Mouse (Mus musculus) intestine, embryonic 15.5 days (tissue): ENCODE results near the gene Olfr628. TPM values are rescaled to one million over a fixed set of nuclear protein-coding genes. Genes with fewer than 3 reads are reported as not detected.
"Not testable (repeated sequence)": the region's sequence is repeated elsewhere in the genome, so short reads cannot be mapped to it uniquely, and the experiment has no call there.

Experiments used
- ATAC-seq: fragments of 200-750 bp; cut with Nextera tagmentation; 2 replicates; pipeline ENCODE4 v1.8.0; 2017; ENCODE audit warnings: moderate TSS enrichment, moderate library complexity
- H3K27ac ChIP-seq: fragments of 300-500 bp; sonication (generic); 2 replicates; pipeline ENCODE4 v1.5.1; 2015; ENCODE audit warnings: mild to moderate bottlenecking, inconsistent platforms
- H3K27me3 ChIP-seq: fragments of 300-500 bp; sonication (generic); replicated peaks from 2 replicates; pipeline ENCODE4 v1.6.1; 2015; ENCODE audit warnings: inconsistent platforms
- H3K36me3 ChIP-seq: fragments of 300-500 bp; sonication (generic); 2 replicates; pipeline ENCODE4 v1.6.1; 2015; ENCODE audit warnings: inconsistent platforms
- H3K4me1 ChIP-seq: fragments of 300-500 bp; sonication (generic); replicated peaks from 2 replicates; pipeline ENCODE4 v1.6.1; 2015; ENCODE audit warnings: inconsistent platforms
- H3K4me2 ChIP-seq: fragments of 300-500 bp; sonication (generic); replicated peaks from 2 replicates; pipeline ENCODE4 v1.6.1; 2015; ENCODE audit warnings: mild to moderate bottlenecking, inconsistent platforms
- H3K4me3 ChIP-seq: fragments of 300-500 bp; sonication (generic); replicated peaks from 2 replicates; pipeline ENCODE4 v1.5.1; 2015; ENCODE audit warnings: inconsistent platforms
- H3K9ac ChIP-seq: fragments of 300-500 bp; sonication (generic); 2 replicates; pipeline ENCODE4 v1.6.1; 2015; ENCODE audit warnings: inconsistent platforms
- H3K9me3 ChIP-seq: fragments of 300-500 bp; sonication (generic); 2 replicates; pipeline ENCODE4 v1.6.1; 2016; ENCODE audit warnings: inconsistent platforms
- WGBS: fragments of 180-500 bp; shearing (Covaris S2); methylation state at CpG from one replicate; pipeline ENCODE4 v1.1.7; 2015; 5-methylcytosine and 5-hydroxymethylcytosine counted together
- polyA plus RNA-seq: library from polyadenylated mRNA; unstranded; fragments of >200 nt; fragmentation: Nextera tagmentation; extraction: Ambion mirVana; gene quantifications from 2 replicates; pipeline ENCODE4 v1.2.1, GENCODE M21; 2015

The Olfr628 gene
- not detected in 2 replicates for polyA plus RNA-seq

GRCm38 (mm10) chr7:103730074-103730473 lies at the start of gene Olfr628:
Gene Olfr628, plus strand, starts transcription at chr7:103730374.
- ATAC-seq = no peak
- WGBS = 82% methylated on average over 1 of the region's 1 CpGs
- Histone ChIP-seq H3K4me2 (no peak within 1 kb of the TSS), H3K27me3 (no peaks in the 10 kb centered on the region), H3K27ac (no peak within 1 kb of the TSS), H3K9me3 (no peaks in the 10 kb centered on the region), H3K36me3 (no peaks in the 10 kb centered on the region), H3K4me3 (no peak within 1 kb of the TSS), H3K4me1 (no peaks in the 10 kb centered on the region), H3K9ac (no peak within 1 kb of the TSS)

GRCm38 (mm10) chr7:103682420-103682819 lies 47.8 kb upstream of the Olfr628 start, which contains the start of gene Olfr625-ps1:
Gene Olfr625-ps1, plus strand, starts transcription at chr7:103682720.
- Histone ChIP-seq H3K9me3 (no peaks in the 10 kb centered on the region), H3K4me3 (no peak within 1 kb of the TSS)
- no peak for ATAC-seq

GRCm38 (mm10) chr7:103699469-103699868 lies 30.7 kb upstream of the Olfr628 start:
- no peaks in the 10 kb centered on the region for H3K4me1 ChIP-seq
- H3K4me3 ChIP-seq = no peak overlapping the region
- no peaks in the 10 kb centered on the region for H3K36me3 ChIP-seq
- H3K9ac ChIP-seq = no peak overlapping the region
- no peaks in the 10 kb centered on the region for H3K27me3 ChIP-seq
- no peaks in the 10 kb centered on the region for H3K9me3 ChIP-seq
- 93% methylated on average over 4 of the region's 4 CpGs for WGBS
- H3K4me2 ChIP-seq = no peak overlapping the region
- no peak for ATAC-seq
- H3K27ac ChIP-seq = no peak overlapping the region

More at GRCm38 (mm10) chr7:103682420-103682819, 47.8 kb upstream of the Olfr628 start, which contains the start of gene Olfr625-ps1:
- H3K9ac ChIP-seq = no peak within 1 kb of the TSS
- H3K4me2 ChIP-seq = no peak within 1 kb of the TSS
- H3K36me3 ChIP-seq = no peaks in the 10 kb centered on the region
- H3K27ac ChIP-seq = no peak within 1 kb of the TSS
- no peaks in the 10 kb centered on the region for H3K4me1 ChIP-seq
- H3K27me3 ChIP-seq = no peaks in the 10 kb centered on the region

GRCm38 (mm10) chr7:103712024-103712423 lies 18.1 kb upstream of the Olfr628 start:
- Histone ChIP-seq H3K4me3 (no peak overlapping the region), H3K9me3 (no peaks in the 10 kb centered on the region), H3K9ac (no peak overlapping the region), H3K27ac (no peak overlapping the region), H3K4me2 (no peak overlapping the region), H3K36me3 (no peaks in the 10 kb centered on the region), H3K4me1 (no peaks in the 10 kb centered on the region), H3K27me3 (no peaks in the 10 kb centered on the region)
- no peak for ATAC-seq
- WGBS = 36% methylated on average over 2 of the region's 2 CpGs

DNA sequence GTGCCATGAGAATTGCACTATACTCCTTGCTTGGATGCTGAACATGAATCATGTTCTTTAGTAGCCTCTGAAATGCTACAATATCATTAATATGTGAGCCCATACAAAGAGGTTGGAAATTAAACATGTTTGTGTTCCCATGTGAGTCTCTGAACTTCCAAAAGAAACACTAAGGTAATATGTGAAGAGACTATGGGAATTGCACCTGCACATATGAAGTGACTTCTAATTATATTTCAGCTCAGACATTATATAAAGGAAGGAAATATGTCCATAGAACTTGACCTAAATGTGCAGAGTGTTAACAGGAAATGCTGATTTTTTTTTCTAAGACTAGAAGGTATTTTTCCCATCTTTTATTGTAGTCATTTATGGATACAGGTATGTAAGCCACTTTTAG lies 15.8 kb upstream of the Olfr628 start, which contains the start of gene Olfr243:
Gene Olfr243, plus strand, starts transcription at position 301 of the 400 bp plus-strand sequence.
- Histone ChIP-seq H3K27ac (no peak within 1 kb of the TSS), H3K36me3 (no peaks in the 10 kb centered on the region), H3K9me3 (no peaks in the 10 kb centered on the region)

DNA sequence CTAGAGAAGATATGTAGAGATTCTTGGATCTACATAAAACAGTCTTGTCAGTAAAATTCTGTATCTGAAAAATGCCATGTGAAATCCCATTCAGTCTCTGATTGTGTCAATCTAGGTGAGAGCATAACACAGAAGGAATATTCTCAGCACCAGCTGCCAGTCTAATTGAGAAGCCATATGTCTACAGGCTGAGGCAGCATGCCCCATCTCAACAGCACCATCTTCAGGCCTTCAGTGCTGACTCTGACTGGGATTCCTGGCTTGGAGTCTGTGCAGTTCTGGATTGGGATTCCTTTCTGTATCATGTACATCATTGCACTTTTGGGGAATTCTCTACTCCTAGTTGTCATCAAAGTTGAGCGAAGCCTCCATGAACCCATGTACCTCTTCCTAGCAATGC lies 13.8 kb upstream of the Olfr628 start:
- not testable (repeated sequence) for H3K27me3 ChIP-seq, H3K4me1 ChIP-seq, H3K36me3 ChIP-seq, H3K4me2 ChIP-seq, H3K4me3 ChIP-seq, H3K9me3 ChIP-seq, H3K27ac ChIP-seq, H3K9ac ChIP-seq, ATAC-seq
- WGBS = 97% methylated on average over 1 of the region's 1 CpGs

More for the DNA sequence above, 15.8 kb upstream of the Olfr628 start, which contains the start of gene Olfr243:
- Histone ChIP-seq H3K27me3 (no peaks in the 10 kb centered on the region), H3K9ac (no peak within 1 kb of the TSS), H3K4me3 (no peak within 1 kb of the TSS), H3K4me1 (no peaks in the 10 kb centered on the region), H3K4me2 (no peak within 1 kb of the TSS)
- ATAC-seq = no peak

- Histone ChIP-seq H3K9ac (no peak within 1 kb of the TSS), H3K9me3 (no peaks in the 10 kb centered on the region; the same call in 1 of the 2 replicates), H3K36me3 (no peaks in the 10 kb centered on the region), H3K27me3 (no peaks in the 10 kb centered on the region), H3K4me1 (no peaks in the 10 kb centered on the region), H3K4me3 (no peak within 1 kb of the TSS), H3K4me2 (no peak within 1 kb of the TSS), H3K27ac (no peak within 1 kb of the TSS)
- ATAC-seq = no peak
- 88% methylated on average over 2 of the region's 2 CpGs for WGBS
These were observed 14.7 kb downstream of the Olfr628 start, which contains the start of gene Olfr629 for GRCm38 (mm10) chr7:103744843-103745242. Gene Olfr629, minus strand, starts transcription at chr7:103744943.

DNA sequence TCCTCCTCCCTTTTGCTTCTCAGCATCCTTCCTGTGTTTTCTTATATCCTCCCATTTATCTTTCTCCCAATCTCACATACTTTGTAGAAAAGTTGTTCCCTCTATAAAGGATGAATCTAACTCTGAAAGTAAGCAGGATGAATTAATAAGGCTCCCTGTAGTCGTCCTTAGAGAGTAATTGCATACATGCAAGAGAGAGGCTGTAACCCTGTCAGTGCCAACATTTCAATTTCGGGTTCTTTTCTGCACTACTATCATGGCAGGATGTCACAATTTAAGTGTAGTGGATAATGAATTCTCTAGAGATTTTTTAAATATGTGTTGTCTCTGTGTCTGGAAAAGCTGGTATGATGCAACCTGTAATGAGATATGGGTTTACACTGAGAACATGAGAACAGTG lies 27.1 kb downstream of the Olfr628 start, which contains the start of gene Olfr630:
Gene Olfr630, minus strand, starts transcription at position 101 of the 400 bp plus-strand sequence.
- no peaks in the 10 kb centered on the region for H3K27me3 ChIP-seq
- H3K9ac ChIP-seq = no peak within 1 kb of the TSS
- ATAC-seq = no peak
- no peak within 1 kb of the TSS for H3K27ac ChIP-seq
- H3K4me3 ChIP-seq = no peak within 1 kb of the TSS
- H3K9me3 ChIP-seq = no peaks in the 10 kb centered on the region
- WGBS = 47% methylated on average over 2 of the region's 2 CpGs
- H3K36me3 ChIP-seq = no peaks in the 10 kb centered on the region
- H3K4me1 ChIP-seq = no peaks in the 10 kb centered on the region
- no peak within 1 kb of the TSS for H3K4me2 ChIP-seq

DNA sequence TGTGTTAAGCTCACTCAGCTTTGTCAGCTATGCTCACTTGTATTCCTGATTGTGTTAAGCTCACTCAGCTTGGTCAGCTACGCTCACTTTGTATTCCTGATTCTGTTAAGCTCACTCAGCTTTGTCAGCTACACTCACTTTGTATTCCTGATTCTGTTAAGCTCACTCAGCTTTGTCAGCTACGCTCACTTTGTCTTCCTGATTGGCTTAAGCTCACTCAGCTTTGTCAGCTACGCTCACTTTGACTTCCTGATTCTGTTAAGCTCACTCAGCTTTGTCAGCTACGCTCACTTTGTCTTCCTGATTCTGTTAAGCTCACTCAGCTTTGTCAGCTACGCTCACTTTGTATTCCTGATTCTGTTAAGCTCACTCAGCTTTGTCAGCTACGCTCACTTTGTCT lies 32.0 kb downstream of the Olfr628 start:
- H3K27ac ChIP-seq, H3K9ac ChIP-seq, H3K4me3 ChIP-seq, ATAC-seq, H3K4me1 ChIP-seq, H3K9me3 ChIP-seq, H3K4me2 ChIP-seq, H3K27me3 ChIP-seq, H3K36me3 ChIP-seq: not testable (repeated sequence)
- WGBS = 86% methylated on average over 6 of the region's 6 CpGs

DNA sequence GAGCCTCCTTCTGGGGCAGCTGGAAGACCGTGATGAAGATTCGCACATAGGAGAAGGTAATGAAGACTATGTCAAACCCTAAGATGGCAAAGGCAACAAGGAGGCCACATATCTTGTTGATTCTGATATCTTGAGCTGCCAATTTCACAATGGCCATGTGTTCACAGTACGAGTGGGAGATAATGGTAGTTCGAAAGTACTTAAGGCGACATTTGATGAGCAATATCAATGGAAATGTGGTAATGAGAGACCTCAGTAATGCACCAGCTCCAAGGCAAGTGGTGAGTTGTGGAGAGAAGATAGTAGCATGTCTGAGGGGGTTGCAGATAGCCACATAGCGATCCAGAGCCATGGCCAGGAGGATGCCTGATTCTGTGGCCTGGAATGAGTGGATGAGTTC lies 37.5 kb downstream of the Olfr628 start:
- not testable (repeated sequence) for H3K9ac ChIP-seq, H3K36me3 ChIP-seq, ATAC-seq, H3K9me3 ChIP-seq, H3K4me1 ChIP-seq, H3K4me2 ChIP-seq, H3K4me3 ChIP-seq, H3K27me3 ChIP-seq, H3K27ac ChIP-seq
- WGBS = 88% methylated on average over 6 of the region's 6 CpGs

GRCm38 (mm10) chr7:103771494-103771893 lies 41.3 kb downstream of the Olfr628 start, which contains the start of gene Olfr69:
Gene Olfr69, minus strand, starts transcription at chr7:103771594.
- ATAC-seq = no peak
- H3K36me3 ChIP-seq = no peaks in the 10 kb centered on the region
- H3K4me1 ChIP-seq = no peaks in the 10 kb centered on the region
- H3K4me2 ChIP-seq = no peak within 1 kb of the TSS
- H3K4me3 ChIP-seq = no peak within 1 kb of the TSS
- 69% methylated on average over 2 of the region's 2 CpGs for WGBS
- H3K27me3 ChIP-seq = no peaks in the 10 kb centered on the region
- H3K9me3 ChIP-seq = no peaks in the 10 kb centered on the region
- no peak within 1 kb of the TSS for H3K9ac ChIP-seq
- no peak within 1 kb of the TSS for H3K27ac ChIP-seq

GRCm38 (mm10) chr7:103777652-103778051 lies 47.5 kb downstream of the Olfr628 start:
- H3K4me1 ChIP-seq, H3K4me2 ChIP-seq, H3K4me3 ChIP-seq, H3K27me3 ChIP-seq, H3K9me3 ChIP-seq, ATAC-seq, H3K36me3 ChIP-seq, H3K27ac ChIP-seq, H3K9ac ChIP-seq: not testable (repeated sequence)
- 90% methylated on average over 4 of the region's 4 CpGs for WGBS

DNA sequence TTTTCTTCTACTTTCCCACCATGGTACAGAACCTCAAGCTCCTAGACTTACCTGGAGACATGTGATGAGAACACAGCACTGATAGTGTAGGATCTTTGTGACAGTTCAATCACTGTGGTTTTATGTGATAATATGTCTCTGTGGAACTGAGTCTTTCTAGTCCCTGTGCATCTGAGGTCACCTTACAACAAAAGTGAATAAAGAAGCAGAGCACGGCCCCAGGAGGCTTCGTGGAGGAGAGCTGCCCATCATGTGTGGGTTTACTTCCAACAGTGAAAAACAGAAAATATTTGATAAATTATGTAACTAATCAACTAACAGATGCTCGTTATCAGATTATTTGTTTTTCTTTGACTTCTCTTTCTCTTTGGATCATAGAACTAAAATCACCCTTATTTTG lies 49.4 kb downstream of the Olfr628 start, which contains the start of gene Olfr68:
Gene Olfr68, minus strand, starts transcription at position 101 of the 400 bp plus-strand sequence.
- Histone ChIP-seq H3K9ac (no peak within 1 kb of the TSS), H3K9me3 (no peaks in the 10 kb centered on the region), H3K27ac (no peak within 1 kb of the TSS), H3K4me2 (no peak within 1 kb of the TSS), H3K4me3 (no peak within 1 kb of the TSS), H3K27me3 (no peaks in the 10 kb centered on the region), H3K4me1 (no peaks in the 10 kb centered on the region), H3K36me3 (no peaks in the 10 kb centered on the region)
- 74% methylated on average over 3 of the region's 3 CpGs for WGBS
- ATAC-seq = no peak
